Mouse (Mus musculus): ENCODE results near the gene Nek7. TPM values are rescaled to one million over a fixed set of nuclear protein-coding genes. Genes with fewer than 3 reads are reported as not detected.
A peak's percentile ranks its signal among the peaks of the same experiment; 100 is the strongest.

The Nek7 gene
- 10 to 100 TPM; 31.0 to 31.3 TPM for total RNA-seq (2021)

DNA sequence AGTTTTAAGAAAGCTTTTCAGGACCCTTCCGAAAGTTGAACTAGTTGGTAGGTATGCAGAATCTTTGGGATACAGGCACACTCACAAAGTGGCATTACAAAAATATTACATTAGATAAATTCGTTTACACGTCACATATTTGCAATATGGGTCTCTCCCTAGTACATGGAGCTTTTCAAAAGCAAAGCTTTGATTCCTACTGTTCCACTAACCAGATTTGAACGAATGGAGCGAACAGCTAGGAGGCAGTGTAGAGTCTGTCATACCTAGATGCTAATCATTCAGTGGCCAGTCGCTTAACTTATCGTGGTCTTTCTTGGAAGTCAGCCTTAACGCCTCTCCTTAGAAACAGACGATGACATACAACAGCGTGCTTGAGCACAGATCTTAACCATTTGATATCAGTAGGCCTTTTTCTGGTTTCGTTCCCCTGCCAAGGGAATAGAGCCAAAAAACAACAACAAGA is at the start of gene Nek7:
Gene Nek7, minus strand, starts transcription at position 146 of the 466 bp plus-strand sequence.
- intact Hi-C loops (cut with DNase I): loop anchor here (5.0 to 10.0 kb wide), 2 partner anchors 123 to 485 kb away; no protein-coding TSS in a partner anchor
- DNase-seq (ENCODE audit: low spot score in 2 of 2): peak in 1 of 2 experiments; percentile 32

DNA sequence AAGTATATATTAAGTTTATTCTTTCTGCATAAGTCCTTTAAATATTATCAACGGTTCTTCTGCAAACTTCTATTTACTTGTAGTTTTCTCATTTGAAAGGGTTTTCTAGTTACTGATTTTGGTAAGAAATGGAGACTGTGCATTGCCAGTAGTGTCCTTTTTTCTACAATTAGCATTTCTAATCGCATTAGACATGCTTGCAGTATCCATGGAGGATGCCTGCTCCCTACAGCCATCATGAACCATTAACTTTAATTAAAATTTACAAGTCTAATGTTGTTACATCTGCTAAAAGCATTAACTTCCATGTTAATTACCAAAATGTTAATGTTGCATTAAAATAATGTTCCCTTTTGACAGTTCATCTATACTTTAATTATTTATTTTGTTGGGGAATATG is 42.4 kb upstream of the Nek7 start:
- no peak for DNase-seq (ENCODE audit: low spot score in 2 of 2)
- intact Hi-C loops (cut with DNase I): no loop called here

DNA sequence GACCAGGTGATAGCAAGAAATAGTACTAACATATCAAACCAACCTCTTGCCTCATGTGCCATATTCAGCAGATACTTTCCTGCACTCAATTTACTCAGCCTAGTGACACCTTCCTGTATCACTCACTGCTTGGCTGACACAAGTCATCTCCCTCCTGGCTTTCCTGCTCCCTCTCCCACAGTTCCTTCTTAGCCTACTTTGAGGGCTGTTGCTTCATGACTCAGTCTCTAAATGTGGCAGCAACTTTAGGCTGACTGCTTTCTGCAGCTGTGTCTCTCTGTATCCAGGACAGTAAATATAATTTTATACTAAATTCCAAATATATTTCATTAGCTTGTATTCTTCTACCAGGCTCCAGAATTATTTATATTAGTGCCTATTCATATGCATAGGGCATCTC is 34.3 kb upstream of the Nek7 start:
- DNase-seq (ENCODE audit: low spot score in 2 of 2): peak; percentile 10 to 71
- intact Hi-C loops (cut with DNase I): no loop called here

DNA sequence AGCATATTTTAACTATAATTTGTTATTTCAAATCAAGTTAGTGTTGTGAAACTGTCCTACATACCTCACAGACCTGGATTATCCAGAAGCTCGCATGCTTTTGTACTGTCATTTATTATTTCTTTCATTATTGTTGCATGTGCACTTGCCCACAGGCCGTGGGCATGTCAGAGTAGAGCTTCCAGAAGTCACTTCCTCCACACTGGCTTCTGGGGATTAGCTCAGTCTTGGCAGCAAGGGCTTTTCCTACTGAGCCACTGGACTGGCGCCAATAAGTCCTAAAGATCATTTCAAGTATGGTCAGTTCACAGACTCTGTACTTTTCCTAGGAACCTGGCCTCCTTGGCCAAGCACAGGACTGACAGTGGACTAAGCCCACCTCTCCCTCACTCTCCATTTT is 25.1 kb upstream of the Nek7 start:
- intact Hi-C loops (cut with DNase I): no loop called here
- no peak for DNase-seq (ENCODE audit: low spot score in 2 of 2)

DNA sequence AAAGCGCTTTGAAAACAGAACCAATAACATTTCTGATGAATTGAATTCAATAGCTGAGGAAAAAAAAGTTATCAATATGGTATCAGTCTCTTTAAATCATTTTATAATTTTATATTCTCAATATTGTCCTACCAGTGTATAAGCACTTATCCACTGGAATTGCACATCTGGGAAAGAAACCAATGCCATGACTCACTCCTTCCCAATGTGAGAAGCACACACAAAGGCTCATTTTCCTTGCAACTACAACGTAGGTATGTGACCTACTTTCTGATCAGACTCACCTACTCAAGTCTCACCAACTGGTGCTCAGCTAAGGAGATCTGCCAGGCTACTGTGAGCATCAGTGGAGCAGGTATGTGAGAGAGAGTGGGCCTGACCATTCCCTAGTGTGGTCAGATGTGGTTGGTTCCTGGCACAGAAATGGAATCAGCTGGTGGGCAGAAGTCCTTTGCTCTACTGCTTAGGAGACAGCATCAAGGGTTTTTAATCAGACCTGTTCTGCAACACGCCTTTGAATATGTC is 23.4 kb upstream of the Nek7 start:
- DNase-seq (ENCODE audit: low spot score in 2 of 2): no peak
- intact Hi-C loops (cut with DNase I): no loop called here

DNA sequence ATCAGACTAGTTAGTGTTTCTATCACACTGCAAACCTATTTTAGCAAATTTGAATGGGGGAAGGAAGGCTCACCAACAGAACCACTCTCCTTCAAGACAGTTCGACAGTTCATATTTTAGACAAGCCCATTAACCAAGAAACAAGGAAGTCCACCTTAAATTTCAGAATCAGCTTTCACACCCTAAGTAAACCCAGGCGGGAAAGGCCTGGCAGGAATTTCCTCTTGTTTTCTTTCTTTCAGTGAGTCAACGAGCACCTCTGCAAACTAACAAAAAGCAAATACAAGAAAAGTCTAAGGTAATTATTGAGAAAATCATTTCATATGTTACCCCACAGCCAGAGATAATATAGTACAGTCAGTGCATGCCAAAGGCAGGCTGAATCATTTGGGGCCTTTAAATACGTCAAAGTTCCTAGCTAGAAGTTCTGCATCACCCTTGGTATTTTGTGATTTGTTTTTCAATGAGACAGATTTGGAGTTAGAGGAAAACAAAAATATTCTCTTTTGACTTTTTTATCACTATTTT is 21.1 kb upstream of the Nek7 start:
- DNase-seq (ENCODE audit: low spot score in 2 of 2): no peak
- intact Hi-C loops (cut with DNase I): no loop called here

DNA sequence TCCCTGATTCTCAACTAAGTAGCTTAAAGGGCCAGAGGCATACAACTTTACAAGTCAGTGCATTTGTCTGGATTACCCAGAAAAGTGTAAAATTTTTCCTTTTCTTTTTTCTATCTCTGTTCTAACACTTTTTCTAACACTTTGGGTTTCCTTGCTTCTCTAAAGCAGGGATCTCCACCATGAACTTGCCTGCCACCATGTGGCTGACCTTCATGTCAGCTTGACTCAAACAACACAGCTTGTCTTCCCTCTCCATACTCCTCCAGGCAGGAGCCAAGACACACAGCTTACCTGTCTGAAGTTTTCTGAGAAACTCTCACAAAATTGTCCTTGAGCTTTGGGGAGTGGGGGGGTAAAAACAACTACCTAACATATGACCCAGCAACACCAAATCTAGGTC is 17.9 kb upstream of the Nek7 start:
- no peak for DNase-seq (ENCODE audit: low spot score in 2 of 2)
- intact Hi-C loops (cut with DNase I): loop anchor here (5.0 kb wide), 1 partner anchor 311 kb away; no protein-coding TSS in a partner anchor

DNA sequence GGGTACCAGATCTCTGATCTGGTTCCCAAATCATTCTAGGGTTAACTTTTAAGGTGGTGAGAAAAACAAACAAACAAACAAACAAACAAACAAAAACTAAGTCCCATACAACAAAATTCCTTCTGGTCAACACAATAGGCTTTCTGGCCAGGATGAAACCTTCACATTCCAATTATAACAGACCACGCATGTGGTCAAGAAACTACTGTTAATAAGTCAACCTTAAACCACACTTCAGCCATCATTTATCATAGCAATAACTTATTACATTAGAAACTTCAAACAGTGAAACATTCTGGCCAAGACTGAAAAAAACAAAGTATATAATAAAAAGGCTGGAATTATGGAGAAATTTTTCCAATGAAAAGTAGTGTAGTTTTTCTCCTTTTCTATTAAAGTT is 14.6 kb upstream of the Nek7 start:
- intact Hi-C loops (cut with DNase I): no loop called here
- no peak for DNase-seq (ENCODE audit: low spot score in 2 of 2)

DNA sequence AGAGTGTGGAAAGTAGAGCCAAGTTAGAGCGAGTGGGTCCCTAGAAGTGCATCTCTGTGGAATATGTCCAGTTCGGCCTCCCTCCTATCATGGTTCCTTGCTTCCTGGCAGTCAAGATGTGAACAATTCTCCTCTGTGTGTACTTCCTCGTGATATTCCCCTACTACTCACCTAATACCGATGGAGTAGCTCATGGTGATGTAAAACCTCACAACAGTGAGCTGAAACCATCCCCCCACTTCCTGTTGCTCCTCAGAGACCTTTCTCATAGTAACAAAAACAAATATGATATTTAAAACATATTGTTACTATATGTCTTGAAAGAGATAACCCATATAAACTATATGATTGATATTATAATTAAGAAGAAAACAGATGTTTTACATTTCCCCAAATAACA is 9.0 kb upstream of the Nek7 start:
- DNase-seq (ENCODE audit: low spot score in 2 of 2): no peak
- intact Hi-C loops (cut with DNase I): no loop called here

DNA sequence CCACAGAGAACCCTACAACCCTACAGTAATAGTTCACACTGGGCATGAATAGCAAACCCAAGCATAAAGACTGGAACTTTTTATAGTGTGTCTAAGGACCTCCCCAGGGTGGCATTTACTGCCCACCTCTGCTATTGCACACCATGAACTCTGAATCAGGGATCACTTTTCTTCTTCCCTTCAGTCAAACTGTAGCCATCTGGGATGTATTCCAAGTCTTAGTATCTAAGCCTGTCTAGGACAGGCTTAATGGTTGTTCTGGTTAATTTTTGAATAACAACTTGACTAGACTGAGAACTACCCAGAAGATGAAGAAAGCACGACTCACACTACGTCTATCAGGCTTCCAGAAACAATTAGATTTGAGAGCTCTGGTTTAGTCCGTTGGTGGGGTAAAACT is 8.5 kb upstream of the Nek7 start:
- intact Hi-C loops (cut with DNase I): no loop called here
- DNase-seq (ENCODE audit: low spot score in 2 of 2): no peak

DNA sequence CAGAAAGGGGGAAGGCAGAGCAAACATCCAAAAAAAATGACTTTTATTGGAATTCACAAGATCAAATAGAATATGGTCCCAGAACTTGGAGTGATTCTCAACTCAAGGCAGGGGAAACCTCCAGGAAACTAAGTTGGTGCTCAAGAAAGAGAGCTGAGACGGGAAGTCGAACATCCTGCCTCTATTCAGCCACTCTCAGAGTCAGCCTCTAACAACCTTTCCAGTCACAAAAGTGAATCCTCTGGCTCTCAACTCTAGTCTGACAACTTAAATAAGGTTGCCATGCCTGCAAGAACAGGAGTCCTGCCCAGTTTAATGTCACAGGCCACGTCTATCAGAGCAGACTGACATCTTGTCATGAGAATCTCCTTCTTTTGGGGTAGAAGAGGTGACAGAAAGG is 7.9 kb upstream of the Nek7 start:
- intact Hi-C loops (cut with DNase I): no loop called here
- DNase-seq (ENCODE audit: low spot score in 2 of 2): no peak

DNA sequence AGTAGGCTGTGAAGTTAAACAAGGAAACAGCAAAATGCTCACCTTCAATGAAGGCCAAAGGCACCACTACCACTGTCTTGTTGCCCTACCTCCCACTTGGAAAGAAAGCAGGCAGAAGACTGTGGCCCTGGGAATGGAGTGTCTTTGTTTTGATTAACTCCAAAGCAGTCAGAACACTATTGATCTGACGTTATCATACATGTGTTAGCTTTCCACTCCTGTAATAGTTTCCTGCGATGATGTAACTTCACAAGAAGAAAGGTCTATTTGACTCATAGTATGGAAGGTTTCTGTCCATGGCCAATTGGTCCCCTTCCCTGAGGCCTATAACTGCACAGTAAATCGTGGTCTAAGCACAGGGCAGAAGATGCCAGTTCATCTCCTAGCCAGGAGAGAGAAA is 6.3 kb upstream of the Nek7 start:
- DNase-seq (ENCODE audit: low spot score in 2 of 2): no peak
- intact Hi-C loops (cut with DNase I): no loop called here

DNA sequence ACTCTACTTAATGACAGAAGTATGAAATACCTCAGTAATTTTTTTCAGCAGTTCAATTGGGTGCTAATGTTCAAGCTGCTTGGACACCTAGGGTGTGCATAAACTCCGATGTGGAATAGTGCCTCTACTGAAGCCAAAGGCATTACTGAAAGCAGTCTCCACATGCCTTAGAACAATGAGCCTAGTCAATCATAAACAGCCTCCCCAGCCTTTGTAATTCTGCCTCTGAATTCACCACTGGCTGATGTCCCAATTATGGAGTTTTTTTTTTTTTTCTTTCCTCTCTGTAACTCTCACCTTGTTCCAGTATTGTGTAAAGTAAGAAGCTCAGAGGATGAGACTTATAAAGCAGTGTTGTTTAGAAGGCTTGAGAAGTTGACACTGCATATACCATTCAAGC is 3.9 kb upstream of the Nek7 start:
- intact Hi-C loops (cut with DNase I): no loop called here
- no peak for DNase-seq (ENCODE audit: low spot score in 2 of 2)

DNA sequence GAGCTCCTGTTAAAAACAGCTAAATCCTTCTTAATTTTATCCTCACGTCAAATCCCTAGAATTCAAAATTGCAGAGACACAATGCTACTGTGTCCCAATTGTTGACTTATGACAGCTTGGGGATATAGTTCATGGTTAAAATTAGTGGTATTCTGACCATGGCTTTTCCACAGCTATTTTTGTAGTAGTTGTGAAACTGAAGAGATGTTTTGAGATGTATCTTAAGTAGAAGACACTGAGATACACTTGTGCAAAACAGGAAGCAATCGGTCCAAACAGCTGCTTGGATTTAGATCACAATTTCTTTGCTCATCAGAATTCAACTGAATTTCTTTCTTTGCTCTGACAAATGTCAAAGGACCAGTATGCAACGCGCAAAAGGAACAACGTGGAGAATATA is 2.9 kb upstream of the Nek7 start:
- no peak for DNase-seq (ENCODE audit: low spot score in 2 of 2)
- intact Hi-C loops (cut with DNase I): no loop called here

DNA sequence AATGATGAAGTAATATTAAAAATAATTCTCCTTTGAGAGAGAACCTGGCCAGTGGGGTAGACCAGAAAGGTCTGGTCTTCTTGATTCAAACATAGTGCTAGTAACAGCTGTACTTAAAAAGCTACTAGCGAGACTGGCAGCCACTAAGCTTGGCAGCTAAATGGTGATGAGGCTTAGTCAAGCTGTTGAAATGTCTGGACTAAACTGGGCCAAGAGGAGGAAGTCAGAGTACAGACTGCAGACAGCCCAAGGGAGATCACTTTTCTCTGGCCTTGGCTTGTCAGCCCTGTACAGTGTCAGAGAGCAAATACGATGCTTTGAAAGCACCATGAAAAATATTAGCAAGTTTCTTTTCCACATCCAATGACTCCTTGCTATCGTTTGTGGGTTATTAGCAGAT is 2.5 kb upstream of the Nek7 start:
- peak in 1 of 2 experiments; percentile 24 for DNase-seq (ENCODE audit: low spot score in 2 of 2)
- intact Hi-C loops (cut with DNase I): no loop called here

DNA sequence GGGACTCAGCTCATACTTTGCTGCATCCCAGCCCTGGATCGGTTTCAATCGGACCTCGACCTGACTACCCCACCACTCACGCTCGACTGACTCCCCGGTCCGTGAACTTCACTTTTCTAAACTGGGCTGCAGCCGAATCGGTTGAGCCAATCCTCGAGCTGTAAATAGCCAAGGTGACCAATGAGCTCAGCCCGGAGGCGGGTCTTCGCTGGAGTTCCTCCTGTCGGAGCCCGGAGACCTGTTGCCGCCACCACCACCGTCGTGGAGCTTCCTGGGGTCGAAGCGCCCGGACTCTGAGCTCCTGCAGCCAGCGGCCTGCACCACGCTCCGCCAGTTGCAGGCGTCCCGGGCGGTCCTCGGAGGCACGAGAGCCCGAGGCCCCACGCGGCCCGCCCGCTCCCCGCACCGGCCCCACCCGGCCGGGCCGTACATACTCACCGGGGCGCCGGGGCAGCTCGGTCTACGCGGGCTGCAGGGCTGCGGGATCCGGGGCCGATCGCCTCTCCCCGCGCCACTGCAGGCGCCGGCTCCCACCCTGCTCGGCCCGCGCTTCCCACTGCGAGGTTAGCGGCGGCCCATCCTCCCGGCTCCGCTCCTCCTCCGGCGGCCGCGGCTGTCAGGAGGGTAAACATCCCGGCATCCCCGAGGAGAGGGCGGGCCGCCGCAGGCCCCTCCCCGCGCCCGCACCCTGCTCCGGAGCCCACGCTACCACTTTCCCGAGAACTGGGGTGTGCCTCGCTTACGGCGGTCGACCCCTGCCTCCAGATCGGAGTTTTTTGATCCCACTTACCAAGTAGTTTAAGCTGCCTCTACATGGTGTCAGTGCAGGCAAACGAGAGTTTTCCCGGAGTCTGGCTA is 598 bp downstream of the Nek7 start:
- DNase-seq (ENCODE audit: low spot score in 2 of 2): peak; percentile 96 to 98
- intact Hi-C loops (cut with DNase I): loop anchor here (5.0 to 10.0 kb wide), 2 partner anchors 122 to 485 kb away; no protein-coding TSS in a partner anchor

DNA sequence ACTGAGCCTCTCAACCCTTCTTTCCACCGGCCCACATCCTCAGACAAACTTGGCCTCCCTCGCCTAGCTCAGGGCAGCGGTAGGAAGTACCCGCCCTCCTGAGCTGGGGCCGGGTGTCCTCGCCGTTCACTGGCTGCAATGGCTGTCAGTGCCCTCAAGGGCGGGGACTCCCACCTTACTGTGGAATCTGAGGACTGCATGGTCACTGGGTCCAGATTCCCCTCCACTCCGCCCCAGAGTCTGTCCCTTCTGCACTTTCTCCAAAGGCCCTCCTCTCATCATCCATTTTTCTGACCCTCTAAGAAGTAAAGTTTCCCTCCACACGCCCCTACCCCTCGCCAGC is 2.0 kb downstream of the Nek7 start:
- peak; percentile 78 to 88 for DNase-seq (ENCODE audit: low spot score in 2 of 2)
- intact Hi-C loops (cut with DNase I): loop anchor here (5.0 to 10.0 kb wide), 2 partner anchors 121 to 483 kb away; no protein-coding TSS in a partner anchor

DNA sequence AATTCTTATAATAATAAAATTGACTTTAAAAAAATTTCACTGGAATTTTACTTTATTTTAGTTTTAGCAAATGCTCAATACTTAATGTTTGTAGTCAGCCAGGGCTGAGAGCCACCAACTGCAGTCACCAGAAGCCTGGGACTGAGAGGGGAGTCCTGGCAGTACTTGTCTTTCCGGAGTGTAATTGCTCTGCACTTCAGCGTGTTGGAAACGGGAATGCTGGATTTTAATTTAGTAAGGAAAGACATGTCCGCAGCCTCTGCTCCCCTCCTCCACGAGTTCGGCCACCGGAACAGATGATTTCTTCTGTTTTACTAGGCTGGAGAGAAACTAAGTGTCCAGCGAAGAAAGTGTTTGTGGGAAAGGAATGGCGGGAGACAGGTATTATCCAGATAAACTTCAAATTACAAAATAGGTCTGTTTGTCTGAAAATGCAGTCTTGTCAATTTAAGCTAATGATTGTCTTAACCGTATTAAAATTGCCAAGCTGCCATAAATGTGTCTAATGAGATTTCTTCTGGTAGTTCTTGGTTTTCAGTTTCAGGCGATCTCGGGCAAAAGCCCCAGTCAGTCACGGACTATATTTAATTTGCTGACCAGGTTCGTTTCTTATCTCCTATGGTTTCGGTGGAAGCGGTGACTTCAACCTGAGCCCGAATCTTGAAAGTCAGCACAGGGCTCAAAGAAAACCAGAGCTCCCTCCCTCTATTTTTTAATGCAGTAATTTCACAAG is 2.5 kb downstream of the Nek7 start:
- no peak for DNase-seq (ENCODE audit: low spot score in 2 of 2)
- intact Hi-C loops (cut with DNase I): loop anchor here (5.0 to 10.0 kb wide), 2 partner anchors 120 to 483 kb away; no protein-coding TSS in a partner anchor

DNA sequence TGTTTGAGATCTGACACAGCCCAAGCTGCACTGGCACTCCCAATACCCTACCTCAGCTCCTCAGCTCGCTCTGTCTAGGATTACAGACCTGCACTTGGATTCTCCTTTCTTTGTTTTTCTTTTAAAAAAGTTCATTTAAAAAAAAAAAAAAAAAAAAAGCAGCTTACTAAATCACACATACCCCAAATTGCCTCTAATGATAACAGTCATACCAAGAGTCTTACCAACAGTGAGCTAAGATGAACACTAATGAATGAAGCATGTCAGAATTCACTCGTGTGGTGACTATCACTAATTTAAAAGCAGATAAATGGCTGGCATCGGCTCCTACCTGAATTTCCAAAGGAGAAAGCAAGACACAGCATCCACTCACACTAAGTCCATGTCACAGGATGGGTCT is 4.6 kb downstream of the Nek7 start:
- no peak for DNase-seq (ENCODE audit: low spot score in 2 of 2)
- intact Hi-C loops (cut with DNase I): loop anchor here (5.0 to 10.0 kb wide), 2 partner anchors 118 to 481 kb away; no protein-coding TSS in a partner anchor

Measured in left cerebral cortex, postnatal 25 days (tissue).